Mouse (Mus musculus) B cell, adult 2 months (primary cell): ENCODE measurements around the gene Fbxw8.
A peak's percentile ranks its signal among the peaks of the same experiment; 100 is the strongest.

ENCODE experiments used
- DNase-seq, 2 experiments: peaks; one replicate each; pipeline ENCODE4 v3.0.0; 2022

The Fbxw8 gene

DNA sequence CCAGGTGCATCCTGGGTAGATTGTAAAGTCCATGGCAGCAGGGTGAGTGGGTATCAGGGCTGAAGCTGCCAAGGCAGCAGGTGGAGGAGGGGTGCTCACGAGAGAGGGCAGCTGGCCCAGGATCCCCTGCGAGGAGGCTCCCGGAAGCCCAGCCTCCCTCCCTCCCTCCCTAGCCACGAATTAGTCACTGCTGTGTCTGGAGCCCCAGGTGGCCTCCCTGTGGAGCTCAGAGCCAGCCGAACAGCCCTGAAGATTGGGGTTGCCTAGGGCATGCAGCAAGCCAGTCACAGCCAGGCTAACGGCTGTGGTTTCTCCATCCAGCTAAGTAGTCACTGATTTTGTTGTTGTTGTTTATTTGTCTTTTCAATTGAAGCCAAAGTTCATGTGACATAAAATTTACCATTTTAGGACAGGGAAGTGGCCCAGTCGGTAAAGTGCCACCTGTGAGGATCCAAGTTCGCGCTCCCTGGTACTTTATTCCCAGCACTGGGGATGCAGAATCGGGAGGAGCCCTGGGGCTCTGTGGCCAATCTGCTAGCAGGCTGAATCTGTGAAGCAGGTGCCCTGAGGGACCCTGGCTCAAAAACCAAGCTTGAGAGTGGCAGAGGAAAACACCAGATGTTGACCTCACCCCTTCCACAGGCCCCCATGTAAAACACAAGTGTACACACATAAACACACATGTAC lies 117.3 kb downstream of the Fbxw8 start:
- DNase-seq: no peak

DNA sequence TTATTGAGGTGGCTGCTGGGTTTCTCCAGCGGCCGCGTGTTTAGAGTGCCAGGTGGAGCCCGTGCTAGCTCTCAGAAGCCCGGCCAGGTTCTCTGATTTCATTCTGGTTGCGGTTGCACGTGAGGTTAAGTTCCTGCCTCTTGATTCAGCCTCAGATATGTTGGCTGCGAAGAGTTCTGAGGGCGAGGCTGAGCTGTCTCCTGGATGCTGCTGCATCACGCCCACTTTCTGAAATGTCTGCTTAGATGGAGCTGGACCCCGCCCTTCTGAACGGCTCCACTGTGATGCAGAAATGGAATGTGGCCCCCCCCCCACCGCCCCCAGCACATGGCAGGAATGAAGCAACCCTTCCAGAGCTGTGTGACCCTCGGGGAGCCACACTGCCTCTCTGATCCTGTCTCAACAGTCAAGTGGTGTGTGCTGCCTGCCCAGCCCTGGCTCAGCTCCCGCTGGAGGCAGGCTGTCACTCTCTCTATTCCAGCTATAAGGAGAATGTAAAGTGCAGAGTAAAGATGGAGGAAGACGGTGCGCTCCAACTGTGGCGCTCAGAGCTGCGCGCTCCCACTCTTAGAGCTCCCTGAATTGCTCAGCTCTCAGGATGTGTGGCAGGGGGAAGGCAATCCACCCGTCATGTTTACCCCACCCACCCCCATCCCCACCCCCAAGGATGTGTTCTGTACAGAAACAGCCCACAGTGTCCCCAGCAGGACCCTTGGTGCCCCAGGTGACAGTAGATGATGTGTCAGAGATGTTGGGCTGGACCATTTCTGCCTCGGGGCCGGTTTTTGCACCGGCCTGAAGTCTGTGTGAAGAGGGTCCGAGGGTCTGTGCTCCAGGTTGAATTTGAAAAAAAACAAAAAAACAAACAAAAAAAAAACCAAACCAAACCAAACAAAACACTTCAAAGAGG lies 118.1 kb downstream of the Fbxw8 start:
- DNase-seq: no peak

DNA sequence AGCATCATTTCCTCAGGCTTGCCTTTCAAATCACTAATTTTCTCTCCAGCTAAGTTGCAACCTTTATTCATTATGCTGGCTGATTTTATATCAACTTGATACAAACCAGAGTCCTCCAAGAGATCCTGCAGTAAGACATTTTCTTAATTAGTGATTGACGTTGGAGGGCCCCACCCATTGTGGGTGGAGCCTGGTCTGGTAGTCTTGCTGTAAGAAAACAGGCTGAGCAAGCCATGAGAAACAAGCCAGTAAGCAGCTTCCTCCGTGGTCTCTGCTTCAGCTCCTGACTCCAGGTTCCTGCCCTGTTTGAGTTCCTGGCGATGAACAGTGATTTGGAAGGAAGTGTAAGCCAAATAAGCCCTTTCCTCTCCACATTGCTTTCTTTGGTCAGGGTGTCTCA lies 119.5 kb downstream of the Fbxw8 start:
- DNase-seq: no peak

DNA sequence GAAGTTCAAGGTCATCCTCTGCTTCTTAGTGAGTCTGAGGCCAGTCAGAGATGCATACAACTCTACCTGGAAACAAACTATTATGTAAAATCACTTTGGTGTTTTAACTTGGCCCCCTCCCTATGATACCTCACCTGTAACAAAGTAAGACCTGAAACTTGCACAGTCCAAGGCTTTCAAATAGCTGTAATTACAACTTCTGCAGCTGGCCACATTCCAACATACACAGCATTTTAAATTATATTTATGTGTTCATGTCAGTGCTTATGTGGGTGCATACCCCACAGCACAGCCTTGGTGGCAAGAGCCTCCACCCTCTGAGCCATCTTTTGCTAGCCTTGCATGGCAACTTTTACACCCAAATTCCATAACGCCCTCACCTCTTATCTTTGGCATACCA lies 120.6 kb downstream of the Fbxw8 start:
- no peak for DNase-seq

DNA sequence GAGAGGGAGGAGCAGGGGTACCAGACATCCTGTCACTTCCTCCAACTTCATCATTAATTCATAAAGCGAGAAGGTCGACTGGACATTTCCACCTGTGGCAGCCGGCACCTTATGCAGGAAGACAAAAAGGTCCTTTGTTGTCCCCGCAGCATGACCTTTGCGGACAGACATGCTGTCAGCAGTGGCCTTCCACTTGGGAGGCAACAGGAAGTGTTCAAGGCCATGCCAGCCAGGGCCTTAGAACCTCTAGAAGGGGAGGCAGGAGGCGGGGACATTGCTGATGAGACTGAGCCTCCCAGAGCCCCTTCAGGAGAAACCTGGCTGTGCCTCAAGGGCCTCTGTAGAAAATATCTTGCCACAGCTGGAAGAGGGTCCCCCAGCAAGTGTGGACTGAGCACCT lies 121.5 kb downstream of the Fbxw8 start:
- DNase-seq: no peak

DNA sequence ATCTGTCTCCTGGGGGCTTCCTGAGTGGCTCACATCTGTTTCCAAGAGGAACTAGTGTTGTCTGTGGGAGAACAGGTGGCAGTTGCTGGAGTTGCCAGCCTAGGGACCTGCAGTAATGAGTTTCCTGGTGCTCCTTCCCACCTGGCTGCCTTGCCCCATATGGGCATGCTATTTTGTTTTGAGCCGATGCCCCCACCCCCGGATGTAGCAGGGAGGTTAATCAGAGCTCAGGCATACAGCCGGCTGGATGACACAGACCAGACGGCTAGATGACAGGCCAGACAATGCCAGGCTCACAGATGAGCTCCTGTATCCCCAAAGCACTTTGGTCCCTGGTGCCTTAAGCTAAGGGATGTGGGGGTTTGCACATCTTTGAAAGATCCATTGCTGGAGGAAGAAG lies 121.9 kb downstream of the Fbxw8 start:
- DNase-seq: no peak

DNA sequence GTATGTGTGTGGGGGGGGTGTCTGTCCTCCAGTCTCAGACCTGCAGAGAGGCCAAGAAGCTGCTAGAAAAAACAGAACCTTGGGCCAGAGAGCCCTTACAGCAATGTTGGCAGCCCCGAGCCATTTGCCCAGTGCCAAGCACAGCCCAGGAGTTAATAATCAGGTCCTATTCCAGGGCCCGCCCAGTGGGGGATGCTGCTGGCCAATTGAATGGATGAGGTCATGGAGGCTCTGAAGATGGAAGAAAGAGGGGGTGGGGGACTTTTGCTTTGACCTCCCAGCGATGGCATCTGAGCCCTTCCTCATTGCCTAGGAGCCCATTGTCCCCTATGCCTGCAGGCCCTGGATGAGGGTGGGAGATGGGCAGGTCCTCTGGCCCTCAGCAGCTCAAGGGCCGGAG lies 123.8 kb downstream of the Fbxw8 start:
- no peak for DNase-seq

DNA sequence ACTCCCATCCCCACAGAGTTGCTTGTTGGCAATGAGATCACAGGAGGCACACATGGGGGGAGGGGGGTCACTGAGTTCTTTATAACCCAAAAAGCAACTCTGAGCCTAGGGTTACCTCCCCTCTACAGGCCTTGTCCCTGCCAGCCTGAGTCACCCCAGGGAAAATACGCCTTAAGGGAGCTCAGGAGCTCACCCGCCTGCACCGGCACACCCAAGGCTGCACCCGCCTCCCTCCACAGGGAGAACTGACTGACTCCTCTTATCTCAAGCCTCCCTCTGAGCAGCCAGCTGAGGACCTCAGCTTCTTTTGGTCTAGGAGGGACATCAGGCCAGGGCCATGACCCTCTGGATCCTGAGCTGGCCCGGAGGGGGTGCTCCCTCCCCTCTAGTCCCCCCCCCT lies 124.2 kb downstream of the Fbxw8 start:
- no peak for DNase-seq

DNA sequence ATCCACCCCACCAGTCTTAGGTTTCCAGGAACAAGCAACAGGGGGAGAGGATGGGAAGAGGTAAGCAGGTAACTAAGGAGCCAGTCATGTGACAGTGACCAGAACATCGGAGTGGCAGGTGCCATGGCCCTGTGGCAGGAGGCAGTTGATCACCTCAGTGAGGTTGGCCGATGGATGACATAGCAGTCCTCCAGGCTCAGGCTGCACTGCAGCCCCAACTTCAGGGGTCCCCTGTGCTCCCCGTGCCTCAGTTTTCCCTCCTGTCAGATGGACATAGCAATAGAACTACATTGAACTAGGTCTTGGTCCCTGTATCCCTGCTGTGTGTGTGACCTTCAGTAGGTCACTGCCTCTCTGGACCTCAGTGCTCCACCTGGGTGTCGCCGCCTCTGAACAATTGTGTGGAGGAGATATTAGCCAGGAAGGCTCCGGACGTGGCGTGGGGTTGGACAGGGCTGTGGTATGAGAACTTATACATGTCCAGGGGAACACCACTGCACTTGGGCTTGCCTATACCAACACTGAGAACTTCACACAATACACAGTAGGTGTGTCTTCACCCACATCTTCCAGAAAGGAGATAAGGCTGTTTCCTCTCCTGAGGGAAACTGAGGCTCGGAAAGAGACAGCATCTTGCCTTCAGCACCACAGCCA lies 125.1 kb downstream of the Fbxw8 start:
- no peak for DNase-seq

DNA sequence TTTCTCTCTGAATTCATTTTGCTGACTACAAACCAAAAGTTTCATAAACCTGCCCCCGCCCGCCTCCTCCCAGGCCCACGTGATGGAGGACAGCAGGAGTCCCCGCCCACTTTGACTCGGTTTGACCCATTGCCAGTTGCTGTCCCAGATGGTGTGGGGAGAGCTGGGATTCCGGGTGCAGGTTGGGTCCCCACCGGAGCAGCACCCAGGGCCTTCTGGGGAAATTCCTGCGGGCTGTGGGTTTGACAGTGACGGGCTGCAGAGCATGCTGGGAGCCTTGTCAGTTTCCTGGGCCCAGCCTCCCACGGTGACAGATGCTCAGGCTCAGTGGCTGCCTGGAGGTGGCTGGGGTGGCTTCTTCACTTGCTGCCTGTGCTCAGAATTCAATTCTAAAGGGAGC lies 125.8 kb downstream of the Fbxw8 start:
- DNase-seq: peak; percentile 27 to 41

DNA sequence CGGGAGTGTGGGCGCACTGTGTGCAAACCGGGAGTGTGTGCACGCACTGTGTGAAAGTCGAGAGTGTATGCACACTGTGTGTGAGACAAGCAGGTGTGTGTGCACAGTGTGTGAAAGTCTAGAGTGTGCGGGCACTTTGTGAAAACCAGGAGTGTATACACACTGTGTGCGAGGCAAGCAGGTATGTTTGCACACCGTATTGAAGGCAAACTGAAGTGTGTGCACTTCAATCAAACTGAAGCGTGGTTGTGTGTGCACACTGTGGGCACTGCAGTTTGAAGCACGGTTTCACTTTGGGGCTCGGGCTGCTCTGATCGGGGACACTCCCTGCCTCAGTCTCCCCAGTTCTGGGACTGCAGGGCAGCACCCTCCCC lies 126.2 kb downstream of the Fbxw8 start:
- DNase-seq: no peak

DNA sequence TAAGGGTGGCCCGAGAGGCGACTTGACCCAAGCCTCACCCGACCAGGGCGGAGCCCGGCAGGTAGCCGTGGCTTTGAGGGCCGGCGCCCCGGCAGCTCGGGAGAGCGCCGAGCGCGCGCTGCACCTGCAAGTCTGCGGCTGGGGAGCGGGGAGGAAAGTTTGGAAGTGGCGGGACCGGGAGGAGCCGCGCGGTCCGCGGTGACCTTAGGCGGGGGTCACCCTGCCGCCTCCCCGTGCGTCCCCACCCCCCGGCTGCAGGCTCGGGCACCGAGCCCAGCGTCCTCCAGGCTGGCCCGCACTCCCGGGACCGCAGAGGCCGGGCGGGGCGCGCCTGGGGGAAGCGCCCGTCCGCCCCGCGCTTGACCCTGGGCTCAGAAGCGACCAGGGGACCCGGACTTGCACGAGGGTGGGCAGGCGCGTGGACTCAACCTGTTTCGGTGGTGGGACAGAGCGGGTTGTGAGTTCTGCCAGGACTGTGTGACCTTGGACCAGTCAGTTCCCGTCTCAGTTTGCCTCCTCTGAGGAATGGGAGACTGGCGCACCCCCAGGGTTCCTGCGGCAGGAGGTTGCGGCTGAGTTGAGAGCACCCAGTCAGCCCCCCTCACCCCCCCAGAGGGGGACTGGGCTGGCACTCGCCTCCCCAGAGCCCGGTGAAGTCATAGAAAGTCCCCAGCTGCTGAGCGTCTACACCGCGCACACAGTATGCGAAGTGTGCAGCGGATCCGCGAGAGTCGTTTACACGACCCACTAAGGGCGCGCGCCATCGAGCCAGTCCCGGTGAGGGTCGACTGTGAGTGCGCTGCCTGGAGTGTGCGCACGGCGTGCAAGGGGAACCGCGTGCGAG lies 126.9 kb downstream of the Fbxw8 start:
- DNase-seq: peak in 1 of 2 experiments; percentile 12

DNA sequence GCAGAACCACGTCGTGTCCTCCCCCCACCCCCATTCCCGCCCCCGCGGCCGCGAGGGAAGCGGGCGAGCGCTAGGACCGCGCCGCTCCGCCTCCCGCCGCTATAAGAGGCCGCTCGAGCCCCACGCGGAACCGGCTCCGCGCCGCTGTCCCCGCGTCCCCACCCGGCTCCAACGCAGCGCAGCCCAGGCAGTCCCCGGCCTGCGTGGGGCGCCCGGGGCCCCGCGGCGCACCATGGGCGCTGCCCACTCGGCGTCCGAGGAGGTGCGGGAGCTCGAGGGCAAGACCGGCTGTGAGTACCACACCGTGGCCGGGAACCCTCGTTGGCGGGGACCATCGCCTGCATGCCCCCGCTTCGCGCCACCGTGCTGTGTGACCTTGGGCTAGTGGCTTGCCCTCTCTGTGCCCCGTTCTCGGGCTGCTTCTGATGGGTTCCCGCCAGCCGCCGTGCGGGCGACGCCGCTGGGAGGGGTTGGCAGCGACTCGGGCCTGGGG lies 127.5 kb downstream of the Fbxw8 start, which contains the start of gene Tesc:
Gene Tesc (plus strand): TSS at position 46 of the 493 bp plus-strand sequence.
- DNase-seq: peak in 1 of 2 experiments; percentile 12

DNA sequence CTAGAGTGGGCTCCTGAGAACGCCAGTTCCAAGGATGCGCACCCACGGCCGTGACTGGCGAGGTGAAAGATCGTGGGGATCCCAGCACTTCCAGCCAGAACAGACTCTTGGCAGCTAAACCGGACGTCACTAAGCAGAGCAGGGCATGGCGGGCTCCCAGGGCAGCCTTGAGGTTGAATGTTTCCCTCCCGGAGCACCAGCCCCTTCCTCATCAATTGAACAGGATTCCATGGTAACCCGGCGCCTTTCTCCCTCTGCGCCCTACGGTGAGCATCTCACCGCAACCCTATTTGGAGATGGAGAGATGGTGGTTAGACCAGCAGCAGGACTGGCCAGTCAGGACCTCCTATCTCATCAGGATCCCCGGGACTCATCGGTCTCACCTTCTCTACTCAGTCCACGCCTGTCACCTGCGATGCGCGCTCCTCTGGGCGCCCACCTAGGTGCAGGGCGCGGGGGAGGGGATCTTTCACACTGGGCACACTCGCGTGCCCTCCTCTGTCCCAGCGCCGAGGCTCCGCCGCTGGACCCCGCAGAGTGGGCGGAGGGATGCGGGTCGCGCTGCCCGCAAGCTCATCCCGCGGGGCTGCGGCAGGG lies 128.1 kb downstream of the Fbxw8 start:
- DNase-seq: no peak

DNA sequence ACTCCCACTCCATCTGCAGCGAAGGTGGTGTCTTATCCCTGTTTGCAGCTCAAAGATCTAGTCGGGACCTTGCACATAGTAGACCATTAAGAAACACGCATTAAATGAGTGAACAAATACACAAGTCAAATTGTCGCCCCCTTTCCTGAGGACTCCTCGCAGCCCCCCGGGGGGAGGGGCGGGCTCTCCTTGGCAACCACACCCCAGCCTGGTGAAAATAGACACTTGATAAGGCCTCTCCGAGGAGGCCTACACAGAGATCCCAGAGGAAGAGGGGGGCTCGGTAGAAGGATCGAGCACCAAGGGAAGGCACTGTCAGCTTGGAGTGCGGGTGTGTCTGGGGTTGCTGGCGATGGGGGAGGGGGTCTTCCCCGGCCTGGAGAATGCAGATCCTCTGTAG lies 128.9 kb downstream of the Fbxw8 start:
- DNase-seq: no peak

DNA sequence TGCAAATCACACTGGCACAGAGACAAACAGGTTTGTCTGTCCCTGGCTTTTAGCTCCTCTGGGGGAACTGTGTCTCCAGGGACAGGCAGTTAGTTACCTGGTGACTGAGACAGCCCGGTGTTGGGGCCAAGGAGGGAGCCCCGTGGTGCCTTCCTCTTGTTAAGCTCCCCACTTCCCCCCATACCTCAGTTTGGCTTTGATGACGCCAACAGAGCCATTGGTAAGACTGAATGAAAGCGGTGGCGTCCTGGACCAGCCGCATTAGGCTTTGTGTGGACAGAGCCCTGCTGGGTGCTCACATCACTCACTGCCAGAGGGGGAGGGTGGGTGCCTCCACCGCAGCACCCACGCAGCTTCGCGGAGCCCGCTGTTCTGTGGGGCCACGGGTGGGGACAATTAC lies 129.4 kb downstream of the Fbxw8 start:
- DNase-seq: no peak

DNA sequence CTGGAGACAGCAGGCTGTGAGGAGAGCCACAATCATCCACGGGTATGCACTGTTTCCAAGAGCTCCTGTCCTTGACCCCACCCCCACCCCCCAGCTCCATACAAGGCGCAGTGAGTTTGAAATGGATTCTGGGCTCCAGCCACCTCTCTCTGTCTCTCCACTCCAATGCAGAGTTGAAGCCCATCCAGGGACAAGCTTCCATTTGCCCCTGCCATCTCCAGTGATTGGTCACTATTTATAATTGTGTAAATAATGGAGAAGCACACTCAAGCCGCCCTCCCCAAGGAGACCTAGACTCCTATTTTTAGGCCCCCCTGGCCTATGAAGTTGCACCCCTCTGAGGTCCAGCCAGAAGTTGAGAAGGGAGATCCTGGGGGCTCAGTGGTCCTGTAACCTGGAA lies 132.2 kb downstream of the Fbxw8 start:
- DNase-seq: no peak

DNA sequence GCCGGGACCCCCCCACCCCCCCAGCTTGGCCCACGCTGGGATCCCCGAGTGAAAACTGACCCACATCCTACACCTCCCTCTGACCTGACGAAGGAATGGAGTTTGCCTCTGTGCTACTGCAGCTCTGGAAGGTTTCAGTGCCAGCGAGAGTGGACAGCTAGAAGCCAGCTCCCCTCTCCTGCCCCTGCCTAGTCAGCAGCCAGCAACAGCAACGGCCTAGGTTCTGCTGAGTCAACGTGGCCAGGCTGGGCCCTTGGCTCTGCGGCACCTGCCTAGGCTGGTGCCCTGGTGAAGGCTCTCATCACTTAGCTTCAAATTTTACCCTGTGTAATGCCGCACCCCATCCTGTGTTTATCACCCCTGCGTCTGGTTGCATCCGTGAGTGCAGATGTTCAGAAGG lies 135.4 kb downstream of the Fbxw8 start:
- no peak for DNase-seq

DNA sequence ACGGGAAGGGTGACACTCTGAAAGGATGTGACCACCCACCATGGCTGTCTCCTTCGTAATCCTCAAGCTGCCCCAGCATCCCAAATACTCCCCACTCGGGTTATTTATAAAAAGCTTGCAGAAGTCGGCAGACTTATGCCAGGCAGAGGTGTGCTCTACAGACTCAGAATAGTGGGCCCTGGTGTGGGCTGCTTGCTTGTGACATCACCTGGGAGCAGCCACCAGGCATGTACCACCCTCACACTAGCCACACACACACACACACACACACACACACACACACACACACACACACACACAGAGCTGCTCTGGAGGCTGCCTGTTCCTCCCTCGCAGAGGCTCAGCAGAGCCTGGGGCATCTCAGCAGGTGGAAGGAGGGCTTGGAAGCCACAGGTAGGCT lies 137.7 kb downstream of the Fbxw8 start:
- DNase-seq: no peak

DNA sequence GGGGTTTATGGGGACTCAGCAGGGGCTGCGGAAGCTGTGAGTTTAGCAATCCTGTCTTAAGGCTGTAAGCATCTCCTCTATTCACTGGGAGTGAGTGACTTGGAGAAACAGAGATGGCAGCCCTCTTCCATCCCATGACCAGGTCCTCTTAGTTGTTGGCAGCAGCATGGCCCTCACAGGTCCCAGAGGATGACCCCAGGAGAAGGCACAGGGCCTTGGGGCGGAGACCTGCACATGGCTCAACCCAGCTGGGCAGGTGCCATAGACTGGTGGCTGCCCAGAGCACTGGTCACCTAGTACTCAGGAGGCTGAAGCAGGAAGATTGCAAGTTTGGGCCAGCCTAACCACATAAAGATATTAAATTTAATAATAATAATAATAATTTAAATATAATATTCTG lies 139.6 kb downstream of the Fbxw8 start:
- DNase-seq: no peak

DNA sequence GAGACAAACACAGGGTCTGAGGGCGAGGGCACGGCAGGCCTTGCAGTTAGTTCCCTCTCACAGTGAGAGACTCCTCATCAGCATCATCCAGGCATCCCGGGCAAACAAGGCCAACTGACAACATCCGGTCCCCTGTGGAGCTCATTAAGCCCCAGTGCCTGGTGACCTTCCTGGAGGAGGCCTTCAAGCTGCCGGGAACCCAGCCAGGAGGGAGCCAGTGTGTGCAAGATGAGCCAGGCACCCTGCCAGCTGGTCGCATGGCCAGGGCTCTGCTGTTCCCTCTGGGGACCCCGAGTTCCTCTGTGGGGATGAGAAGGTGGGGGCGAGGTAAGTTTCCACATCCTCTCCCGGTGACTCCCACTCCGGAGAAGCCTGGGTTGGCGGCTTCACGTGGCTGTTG lies 140.2 kb downstream of the Fbxw8 start:
- no peak for DNase-seq
